Mouse (Mus musculus) E14TG2a.4 (cell line): ENCODE data around the gene Prr5l.

Experiments used
- CTCF ChIP-seq: conservative IDR thresholded peaks from 2 replicates; pipeline ENCODE4 v1.5.1; 2014; ENCODE audit warnings: low read length
- NANOG ChIP-seq: IDR thresholded peaks from 2 replicates; pipeline ENCODE4 v1.6.1; 2014; ENCODE audit warnings: borderline replicate concordance, low read length, mixed read lengths
- POU5F1 ChIP-seq: IDR thresholded peaks from 2 replicates; pipeline ENCODE4 v1.6.1; 2014; ENCODE audit warnings: low read length, borderline replicate concordance

- no peak for TF ChIP-seq POU5F1
- TF ChIP-seq CTCF = no peak
- TF ChIP-seq NANOG = no peak
Measured at GRCm38 (mm10) chr2:101888886-101889285, 6.1 kb upstream of the Prr5l start.
